Mouse (Mus musculus) lung, adult 2 months (tissue): ENCODE results near the gene P2ry12.

Experiments
- CTCF ChIP-seq: fragments of 200-500 bp; IDR thresholded peaks from 2 replicates; pipeline ENCODE4 v1.5.1; 2011; ENCODE audit warnings: mild to moderate bottlenecking, low read length, control low read depth; ENCODE audit not compliant: insufficient read depth
- POLR2A ChIP-seq: fragments of 200-500 bp; IDR thresholded peaks from 2 replicates; pipeline ENCODE4 v1.6.1; 2011; ENCODE audit warnings: low read depth, mild to moderate bottlenecking, control low read depth, low read length, borderline replicate concordance; ENCODE audit errors: extremely low read depth

- no peak for TF ChIP-seq POLR2A
- TF ChIP-seq CTCF: no peak
Measured at GRCm38 (mm10) chr3:59278620-59279019, 15.9 kb upstream of the P2ry12 start.
